10 mouse cellular contexts compared by ENCODE assay signal in the genomic region with DNA sequence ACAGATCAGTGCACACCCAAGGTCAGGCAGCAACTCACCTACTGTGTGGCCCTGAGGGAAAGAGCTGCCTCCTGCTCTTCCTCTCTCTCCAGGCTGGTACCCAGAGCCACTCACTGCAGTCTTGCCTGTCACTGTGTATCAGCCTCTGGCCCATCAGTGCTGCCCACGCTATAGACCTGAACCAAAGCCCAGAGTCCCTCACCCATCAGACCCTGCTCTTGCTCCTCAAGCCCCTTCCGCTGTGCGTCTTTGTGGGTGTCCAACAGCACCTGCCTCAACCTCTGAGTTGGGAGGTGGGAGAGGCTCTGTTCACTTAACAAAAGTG. TPM values are rescaled to one million over a fixed set of nuclear protein-coding genes. Genes with fewer than 3 reads are reported as not detected.
DNase-seq lines count a peak whose midpoint lies in the region; ATAC-seq and TF ChIP-seq lines count a peak whose summit lies in the region.
"Had no signal": no experiment of that assay in that cellular context is flagged by ENCODE, and none has a peak within 500 bp of the region (broad histone marks: within the 10 kb centered on the region; RNA-seq: fewer than 3 reads in every experiment).

No protein-coding gene starts in this region.

- no peak for DNase-seq in forebrain, embryonic 11.5 days (ENCODE audit: low spot score)
- no peak for DNase-seq in lung, embryonic 14.5 days
- no peak for DNase-seq in lung, postnatal 14 days
- no peak for DNase-seq in gastrocnemius, postnatal 10 days
- DNase-seq in layer of hippocampus, postnatal 25 days (ENCODE audit: extremely low spot score in 1 of 2, low spot score in 1 of 2): no peak
- DNase-seq: B cell, adult 2 months; heart, adult 18-20 months had no signal

- no peaks in the 10 kb centered on the region for H3K27me3 ChIP-seq in forebrain, embryonic 12.5 days
- H3K27me3 ChIP-seq in forebrain, embryonic 11.5 days (ENCODE audit: control insufficient read depth, insufficient read depth, low read length): no peaks in the 10 kb centered on the region
- no peaks in the 10 kb centered on the region for H3K27me3 ChIP-seq in lung, embryonic 14.5 days (ENCODE audit: insufficient read depth, low read length)
- no peaks in the 10 kb centered on the region for H3K27me3 ChIP-seq in embryonic facial prominence, embryonic 13.5 days
- no peaks in the 10 kb centered on the region for H3K27me3 ChIP-seq in limb, embryonic 15.5 days

- no peak overlapping the region for H3K4me3 ChIP-seq in forebrain, embryonic 12.5 days (replicated peaks)
- no peak overlapping the region for H3K4me3 ChIP-seq in forebrain, embryonic 11.5 days (ENCODE audit: low read depth, low read length)
- H3K4me3 ChIP-seq in lung, embryonic 14.5 days (ENCODE audit: low read depth, low read length): no peak overlapping the region
- no peak overlapping the region for H3K4me3 ChIP-seq in embryonic facial prominence, embryonic 13.5 days
- no peak overlapping the region for H3K4me3 ChIP-seq in limb, embryonic 15.5 days

- H3K27ac ChIP-seq in forebrain, embryonic 12.5 days: 0 out of 2 replicates have a peak overlapping the region, but pooled peaks have one; percentile 16
- no peak overlapping the region for H3K27ac ChIP-seq in forebrain, embryonic 11.5 days (ENCODE audit: low read depth, low read length)
- H3K27ac ChIP-seq in lung, embryonic 14.5 days (ENCODE audit: low read depth): peak overlapping the region; percentile 55
- H3K27ac ChIP-seq in embryonic facial prominence, embryonic 13.5 days: peak overlapping the region; percentile 49; the same call in 1 of the 2 replicates
- peak overlapping the region; percentile 33; the same call in 1 of the 2 replicates for H3K27ac ChIP-seq in limb, embryonic 15.5 days

- no peaks in the 10 kb centered on the region for H3K36me3 ChIP-seq in forebrain, embryonic 12.5 days (replicated peaks)
- H3K36me3 ChIP-seq in forebrain, embryonic 11.5 days (ENCODE audit: control insufficient read depth, insufficient read depth, low read length): no peaks in the 10 kb centered on the region
- H3K36me3 ChIP-seq in lung, embryonic 14.5 days (ENCODE audit: insufficient read depth): no peaks in the 10 kb centered on the region
- no peaks in the 10 kb centered on the region for H3K36me3 ChIP-seq in embryonic facial prominence, embryonic 13.5 days
- H3K36me3 ChIP-seq in limb, embryonic 15.5 days: no peaks in the 10 kb centered on the region

- H3K4me2 ChIP-seq in forebrain, embryonic 12.5 days: no peak overlapping the region
- no peak overlapping the region for H3K4me2 ChIP-seq in forebrain, embryonic 11.5 days (ENCODE audit: low read depth, low read length, severe bottlenecking)
- peak overlapping the region; percentile 38 for H3K4me2 ChIP-seq in lung, embryonic 14.5 days
- no peak overlapping the region for H3K4me2 ChIP-seq in embryonic facial prominence, embryonic 13.5 days
- H3K4me2 ChIP-seq in limb, embryonic 15.5 days: no peak overlapping the region

- ATAC-seq in forebrain, embryonic 12.5 days (ENCODE audit: low FRiP score): no peak
- ATAC-seq in forebrain, embryonic 11.5 days (replicated peaks; ENCODE audit: low FRiP score): no peak; the same call in 1 of the 2 replicates
- no peak; the same call in 1 of the 2 replicates for ATAC-seq in lung, embryonic 14.5 days (ENCODE audit: insufficient read depth)
- ATAC-seq in embryonic facial prominence, embryonic 13.5 days (ENCODE audit: insufficient number of reproducible peaks, insufficient read depth, low FRiP score, low TSS enrichment, low read depth): no peak
- no peak for ATAC-seq in limb, embryonic 15.5 days (ENCODE audit: insufficient number of reproducible peaks, low FRiP score, low TSS enrichment, low read depth)

- no peak for TF ChIP-seq CTCF in lung, embryonic 14.5 days (IDR thresholded peaks at IDR 0.05; ENCODE audit: low read depth)

- WGBS in forebrain, embryonic 12.5 days: 83% methylated on average over 3 of the region's 3 CpGs
- 87% methylated on average over 3 of the region's 3 CpGs for WGBS in forebrain, embryonic 11.5 days
- WGBS in lung, embryonic 14.5 days: 61% methylated on average over 3 of the region's 3 CpGs
- WGBS in embryonic facial prominence, embryonic 13.5 days: 75% methylated on average over 3 of the region's 3 CpGs
- WGBS in limb, embryonic 15.5 days: 76% methylated on average over 3 of the region's 3 CpGs

- H3K9ac ChIP-seq in forebrain, embryonic 12.5 days: no peak overlapping the region
- no peak overlapping the region for H3K9ac ChIP-seq in forebrain, embryonic 11.5 days (ENCODE audit: low read length)
- peak overlapping the region; percentile 6; the same call in 1 of the 2 replicates for H3K9ac ChIP-seq in lung, embryonic 14.5 days
- H3K9ac ChIP-seq in embryonic facial prominence, embryonic 13.5 days: no peak overlapping the region
- no peak overlapping the region for H3K9ac ChIP-seq in limb, embryonic 15.5 days

- peaks cover 65% of the 10 kb centered on the region for H3K4me1 ChIP-seq in forebrain, embryonic 12.5 days
- H3K4me1 ChIP-seq in forebrain, embryonic 11.5 days (replicated peaks; ENCODE audit: control insufficient read depth, insufficient read depth, low read length): peaks cover 20% of the 10 kb centered on the region
- H3K4me1 ChIP-seq in lung, embryonic 14.5 days (ENCODE audit: insufficient read depth): peaks cover 34% of the 10 kb centered on the region
- H3K4me1 ChIP-seq in embryonic facial prominence, embryonic 13.5 days: peaks cover 58% of the 10 kb centered on the region
- peaks cover 54% of the 10 kb centered on the region for H3K4me1 ChIP-seq in limb, embryonic 15.5 days

- no peaks in the 10 kb centered on the region for H3K9me3 ChIP-seq in forebrain, embryonic 12.5 days
- no peaks in the 10 kb centered on the region for H3K9me3 ChIP-seq in forebrain, embryonic 11.5 days (ENCODE audit: control insufficient read depth, low read length)
- no peaks in the 10 kb centered on the region for H3K9me3 ChIP-seq in lung, embryonic 14.5 days (ENCODE audit: low read depth, low read length)
- H3K9me3 ChIP-seq in embryonic facial prominence, embryonic 13.5 days: no peaks in the 10 kb centered on the region
- no peaks in the 10 kb centered on the region for H3K9me3 ChIP-seq in limb, embryonic 15.5 days

RNA-seq across cellular contexts. Expression of a gene that starts 29.7 kb away (rescaled TPM):
- polyA plus RNA-seq in forebrain, embryonic 12.5 days (2016; fragmentation: Nextera tagmentation; extraction: Ambion mirVana): 13.8 and 15.6 TPM in 2 replicates
- 10.9 and 13.1 TPM in 2 replicates for polyA plus RNA-seq in forebrain, embryonic 11.5 days (2014; fragmentation: Nextera tagmentation; extraction: Ambion mirVana)
- 17.1 and 18.3 TPM in 2 replicates for polyA plus RNA-seq in lung, embryonic 14.5 days (2014; fragmentation: Nextera tagmentation; extraction: Ambion mirVana)
- 30.2 and 30.4 TPM in 2 replicates for polyA plus RNA-seq in embryonic facial prominence, embryonic 13.5 days (2015; fragmentation: Nextera tagmentation; extraction: Ambion mirVana)
- polyA plus RNA-seq in limb, embryonic 15.5 days (2015; fragmentation: Nextera tagmentation; extraction: Ambion mirVana): 22.4 and 24.9 TPM in 2 replicates
- total RNA-seq in gastrocnemius, postnatal 10 days (2021): 10 to 100 TPM in 1 of 2 experiments, 1 to 10 TPM in 1; 8.8 to 10.2 TPM
- total RNA-seq in layer of hippocampus, postnatal 25 days (2021): 10 to 100 TPM; 34.9 to 46.1 TPM
